Mouse (Mus musculus) brain, adult 2 months (tissue): Measurements from ENCODE around the gene Smad3.

Experiments used
- DNase-seq: peaks from one replicate; pipeline ENCODE4 v3.0.0; 2011; ENCODE audit warnings: low read depth, low spot score

Gene Smad3

GRCm38 (mm10) chr9:63602043-63602939, 155.5 kb downstream of the Smad3 start, which contains the start of the genes Iqch and Aagab:
Iqch (minus strand) TSS chr9:63602493.
Aagab (plus strand) TSS chr9:63602660.
- peak; percentile 98 for DNase-seq
